Mouse (Mus musculus): ENCODE measurements at regions not wholly inside any gene's neighbourhood (a gene's known extent, or its start where the extent isn't known, plus 50 kb on each side); places are given as distances from the start of the nearest gene placed in this dataset.

DNA sequence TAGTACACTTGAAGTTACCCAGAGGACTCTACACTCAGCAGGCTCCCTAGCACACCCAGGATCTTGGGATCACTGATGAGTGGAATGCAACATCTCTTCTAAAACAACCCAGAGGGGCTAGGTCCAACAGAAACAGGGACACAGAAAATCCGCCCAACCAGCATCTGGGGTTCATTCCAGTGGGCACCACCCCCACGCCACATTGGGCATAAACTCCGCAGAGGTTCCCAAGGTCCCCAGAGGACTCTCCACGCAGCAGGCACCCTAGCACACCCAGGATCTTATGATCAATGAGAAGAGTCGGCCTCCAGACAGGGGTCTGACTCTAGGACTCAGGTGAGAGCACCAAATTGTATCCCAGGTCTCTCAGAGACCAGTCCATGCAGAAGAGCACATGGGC lies 1236.9 kb upstream of the B3galt2 start:
- intact Hi-C loops (cut with DNase I) = no loop called here
- DNase-seq (ENCODE audit: low spot score) = no peak

DNA sequence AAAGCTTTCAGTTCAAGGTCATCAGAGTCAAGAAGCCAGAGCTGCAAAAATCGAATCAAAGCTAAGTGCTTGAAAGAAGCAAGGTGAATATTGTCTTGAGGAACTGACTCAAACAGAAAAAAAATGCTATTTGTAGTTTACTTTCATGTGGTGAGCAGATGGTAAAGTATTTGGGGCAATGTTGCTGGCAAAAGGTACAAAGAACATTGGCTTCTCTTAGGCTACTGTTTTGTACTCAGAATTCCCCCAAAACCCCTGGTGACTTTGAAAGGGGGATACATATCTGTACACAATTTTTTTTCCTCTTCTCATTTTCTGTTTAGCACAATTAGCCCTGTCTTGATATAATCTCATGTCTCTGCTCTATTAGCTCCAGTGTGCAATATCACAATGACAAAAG lies 1217.8 kb upstream of the B3galt2 start:
- DNase-seq (ENCODE audit: low spot score) = no peak
- intact Hi-C loops (cut with DNase I) = no loop called here

- intact Hi-C loops (cut with DNase I) = loop anchor here (2.0 kb wide), 1 partner anchor 16 kb away; no protein-coding TSS in a partner anchor
- DNase-seq (ENCODE audit: low spot score) = no peak
These were observed 1207.2 kb upstream of the B3galt2 start for GRCm38 (mm10) chr1:142433300-142433699.

DNA sequence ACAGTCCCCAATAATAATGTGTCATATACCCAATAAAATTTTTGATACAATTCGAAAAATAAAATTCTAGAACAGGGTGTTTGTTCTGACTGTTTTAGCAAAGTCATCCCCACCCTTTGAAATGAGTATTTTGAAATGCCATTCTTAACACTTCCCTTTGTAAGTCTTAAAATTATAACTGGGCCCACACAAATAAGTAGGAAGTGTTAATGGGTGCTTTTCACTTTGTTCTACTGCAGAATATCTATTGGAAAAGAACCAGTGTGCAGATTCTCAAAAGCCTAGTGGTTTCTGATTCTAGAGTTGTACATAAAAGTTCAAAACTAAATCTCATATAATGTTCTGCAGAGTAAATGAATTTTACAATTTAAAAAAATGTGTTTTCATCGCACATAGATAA lies 1198.9 kb upstream of the B3galt2 start:
- no peak for DNase-seq (ENCODE audit: low spot score)
- intact Hi-C loops (cut with DNase I) = no loop called here

GRCm38 (mm10) chr1:142468235-142468634 lies 1172.2 kb upstream of the B3galt2 start:
- intact Hi-C loops (cut with DNase I) = no loop called here
- DNase-seq (ENCODE audit: low spot score) = no peak

DNA sequence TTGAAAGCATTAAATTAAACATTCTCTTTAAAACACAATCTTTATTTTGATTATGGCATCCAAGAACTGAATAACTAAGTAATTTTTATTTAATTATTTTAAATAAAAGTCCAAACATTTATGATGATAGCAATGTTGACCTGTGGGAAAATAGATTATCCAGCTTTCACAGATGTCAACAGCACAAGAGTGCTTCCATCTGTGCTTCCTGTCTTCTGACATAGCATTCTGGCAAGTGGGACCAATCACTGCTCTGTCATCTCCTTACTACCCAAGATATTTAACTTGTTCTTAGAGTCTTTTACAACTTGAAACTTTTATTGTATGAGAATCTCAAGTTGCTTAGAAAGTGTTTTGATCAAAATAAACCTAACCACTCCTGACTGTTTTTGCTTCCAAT lies 1170.3 kb upstream of the B3galt2 start:
- no peak for DNase-seq (ENCODE audit: low spot score)
- intact Hi-C loops (cut with DNase I) = no loop called here
